Mouse (Mus musculus): ENCODE measurements around the gene Pccb. TPM values are rescaled to one million over a fixed set of nuclear protein-coding genes. Genes with fewer than 3 reads are reported as not detected.

Pccb gene
- polyA plus RNA-seq, 1 experiment from 2014 or later, result 19.7 TPM

GRCm38 (mm10) chr9:101018768-101019167 lies 15.9 kb downstream of the Pccb start:
- H3K9me3 ChIP-seq (ENCODE audit: low read length), result no peaks in the 10 kb centered on the region
- no peak for ATAC-seq
- H3K27me3 ChIP-seq (replicated peaks; ENCODE audit: insufficient read depth, low read length), result no peaks in the 10 kb centered on the region
- no peaks in the 10 kb centered on the region for H3K4me1 ChIP-seq (ENCODE audit: insufficient read depth, low read depth, low read length)
- peaks cover 8% of the 10 kb centered on the region; the same call in 1 of the 2 replicates for H3K36me3 ChIP-seq (ENCODE audit: insufficient read depth, low read length)
- H3K9ac ChIP-seq (replicated peaks; ENCODE audit: low read depth), result no peak overlapping the region
- no peak overlapping the region for H3K4me3 ChIP-seq (ENCODE audit: low read depth, low read length)
- TF ChIP-seq CTCF (IDR thresholded peaks at IDR 0.05), result no peak
- TF ChIP-seq EP300 (IDR thresholded peaks at IDR 0.05), result no peak
- DNase-seq (ENCODE audit: low spot score), result no peak
- H3K4me2 ChIP-seq (replicated peaks; ENCODE audit: low read depth, low read length), result no peak overlapping the region
- 99% methylated on average over 10 of the region's 10 CpGs for WGBS
- H3K27ac ChIP-seq (ENCODE audit: low read length), result no peak overlapping the region

- H3K27me3 ChIP-seq (replicated peaks; ENCODE audit: insufficient read depth, low read length), result no peaks in the 10 kb centered on the region
- no peak overlapping the region for H3K4me3 ChIP-seq (ENCODE audit: low read depth, low read length)
- H3K9ac ChIP-seq (replicated peaks; ENCODE audit: low read depth), result no peak overlapping the region
- H3K27ac ChIP-seq (ENCODE audit: low read length), result peak overlapping the region; percentile 2; the same call in 1 of the 2 replicates
- TF ChIP-seq CTCF (IDR thresholded peaks at IDR 0.05) (peak; percentile 31; the same call in 1 of the 2 replicates), EP300 (IDR thresholded peaks at IDR 0.05) (peak; percentile 77)
- WGBS, result 32% methylated on average over 15 of the region's 15 CpGs
- DNase-seq (ENCODE audit: low spot score) (peak; percentile 67), ATAC-seq (peak; percentile 82)
- no peaks in the 10 kb centered on the region for H3K4me1 ChIP-seq (ENCODE audit: insufficient read depth, low read depth, low read length)
- H3K36me3 ChIP-seq (ENCODE audit: insufficient read depth, low read length), result peaks cover 8% of the 10 kb centered on the region; the same call in 1 of the 2 replicates
- H3K9me3 ChIP-seq (ENCODE audit: low read length), result no peaks in the 10 kb centered on the region
- no peak overlapping the region for H3K4me2 ChIP-seq (replicated peaks; ENCODE audit: low read depth, low read length)
These were observed 16.8 kb downstream of the Pccb start for GRCm38 (mm10) chr9:101017734-101018516.

- WGBS, result 73% methylated on average over 9 of the region's 9 CpGs
- H3K36me3 ChIP-seq (ENCODE audit: insufficient read depth, low read length), result no peaks in the 10 kb centered on the region; the same call in 1 of the 2 replicates
- ATAC-seq, result 0 out of 2 replicates have a peak, but pooled peaks have one; percentile 39
- no peak for TF ChIP-seq EP300 (IDR thresholded peaks at IDR 0.05)
- TF ChIP-seq CTCF (IDR thresholded peaks at IDR 0.05), result no peak
- no peak overlapping the region for H3K27ac ChIP-seq (ENCODE audit: low read length)
- no peaks in the 10 kb centered on the region for H3K9me3 ChIP-seq (ENCODE audit: low read length)
- no peak overlapping the region for H3K9ac ChIP-seq (replicated peaks; ENCODE audit: low read depth)
- no peaks in the 10 kb centered on the region for H3K27me3 ChIP-seq (replicated peaks; ENCODE audit: insufficient read depth, low read length)
- H3K4me2 ChIP-seq (replicated peaks; ENCODE audit: low read depth, low read length), result no peak overlapping the region
- no peaks in the 10 kb centered on the region for H3K4me1 ChIP-seq (ENCODE audit: insufficient read depth, low read depth, low read length)
- H3K4me3 ChIP-seq (ENCODE audit: low read depth, low read length), result no peak overlapping the region
- DNase-seq (ENCODE audit: low spot score), result no peak
These were observed 19.4 kb downstream of the Pccb start for GRCm38 (mm10) chr9:101015324-101015723.

GRCm38 (mm10) chr9:101012433-101012832 lies 22.3 kb downstream of the Pccb start:
- Histone ChIP-seq H3K27ac (ENCODE audit: low read length) (no peak overlapping the region), H3K36me3 (ENCODE audit: insufficient read depth, low read length) (no peaks in the 10 kb centered on the region; the same call in none of the 2 replicates), H3K27me3 (replicated peaks; ENCODE audit: insufficient read depth, low read length) (no peaks in the 10 kb centered on the region), H3K9me3 (ENCODE audit: low read length) (no peaks in the 10 kb centered on the region), H3K4me1 (ENCODE audit: insufficient read depth, low read depth, low read length) (no peaks in the 10 kb centered on the region), H3K4me3 (ENCODE audit: low read depth, low read length) (no peak overlapping the region), H3K9ac (replicated peaks; ENCODE audit: low read depth) (no peak overlapping the region), H3K4me2 (replicated peaks; ENCODE audit: low read depth, low read length) (no peak overlapping the region)
- DNase-seq (ENCODE audit: low spot score), result no peak
- TF ChIP-seq EP300 (IDR thresholded peaks at IDR 0.05) (no peak), CTCF (IDR thresholded peaks at IDR 0.05) (no peak)
- no peak for ATAC-seq
- 69% methylated on average over 10 of the region's 10 CpGs for WGBS

- H3K27me3 ChIP-seq (replicated peaks; ENCODE audit: insufficient read depth, low read length), result no peaks in the 10 kb centered on the region
- H3K9ac ChIP-seq (replicated peaks; ENCODE audit: low read depth), result no peak overlapping the region
- H3K9me3 ChIP-seq (ENCODE audit: low read length), result no peaks in the 10 kb centered on the region
- DNase-seq (ENCODE audit: low spot score) (peak; percentile 55), ATAC-seq (peak; percentile 67)
- peak overlapping the region; percentile 11; the same call in 1 of the 2 replicates for H3K4me2 ChIP-seq (replicated peaks; ENCODE audit: low read depth, low read length)
- no peaks in the 10 kb centered on the region; the same call in 1 of the 2 replicates for H3K36me3 ChIP-seq (ENCODE audit: insufficient read depth, low read length)
- no peak overlapping the region for H3K4me3 ChIP-seq (ENCODE audit: low read depth, low read length)
- no peaks in the 10 kb centered on the region for H3K4me1 ChIP-seq (ENCODE audit: insufficient read depth, low read depth, low read length)
- TF ChIP-seq EP300 (IDR thresholded peaks at IDR 0.05) (no peak), CTCF (IDR thresholded peaks at IDR 0.05) (no peak)
- 41% methylated on average over 4 of the region's 4 CpGs for WGBS
- H3K27ac ChIP-seq (ENCODE audit: low read length), result 0 out of 2 replicates have a peak overlapping the region, but pooled peaks have one; percentile 20
These were observed 28.8 kb downstream of the Pccb start for GRCm38 (mm10) chr9:101005866-101006265.

- no peak for TF ChIP-seq EP300 (IDR thresholded peaks at IDR 0.05)
- no peak for TF ChIP-seq CTCF (IDR thresholded peaks at IDR 0.05)
- ATAC-seq, result no peak
- H3K27ac ChIP-seq (ENCODE audit: low read length), result no peak overlapping the region
These were observed 31.4 kb downstream of the Pccb start for GRCm38 (mm10) chr9:101003302-101003701.

More at GRCm38 (mm10) chr9:101003302-101003701, 31.4 kb downstream of the Pccb start:
- H3K9me3 ChIP-seq (ENCODE audit: low read length), result no peaks in the 10 kb centered on the region
- H3K36me3 ChIP-seq (ENCODE audit: insufficient read depth, low read length), result 0 out of 2 replicates have a peak, but pooled peaks cover 3% of the 10 kb centered on the region
- no peak for DNase-seq (ENCODE audit: low spot score)
- H3K9ac ChIP-seq (replicated peaks; ENCODE audit: low read depth), result no peak overlapping the region
- H3K27me3 ChIP-seq (replicated peaks; ENCODE audit: insufficient read depth, low read length), result no peaks in the 10 kb centered on the region
- H3K4me1 ChIP-seq (ENCODE audit: insufficient read depth, low read depth, low read length), result no peaks in the 10 kb centered on the region
- no peak overlapping the region for H3K4me3 ChIP-seq (ENCODE audit: low read depth, low read length)
- WGBS, result 90% methylated on average over 5 of the region's 5 CpGs
- H3K4me2 ChIP-seq (replicated peaks; ENCODE audit: low read depth, low read length), result no peak overlapping the region

Data from lung, postnatal 0 days (tissue).